Mouse (Mus musculus) stomach, postnatal 0 days (tissue): Measurements from ENCODE around the gene Oscp1. TPM values are rescaled to one million over a fixed set of nuclear protein-coding genes. Genes with fewer than 3 reads are reported as not detected.

Experiments
- ATAC-seq: fragments of 200-750 bp; cut with Nextera tagmentation; 2 replicates; pipeline ENCODE4 v1.8.0; 2017; ENCODE audit not compliant: low FRiP score, low TSS enrichment
- DNase-seq: peaks from one replicate; pipeline ENCODE4 v3.0.0-alpha.2; 2016; ENCODE audit warnings: low spot score
- H3K27ac ChIP-seq: fragments of 300-500 bp; sonication (generic); replicated peaks from 2 replicates; pipeline ENCODE4 v1.5.1; 2014; ENCODE audit warnings: mild to moderate bottlenecking, control low read depth
- H3K27me3 ChIP-seq: fragments of 300-500 bp; sonication (generic); 2 replicates; pipeline ENCODE4 v1.6.1; 2014; ENCODE audit warnings: low read length; ENCODE audit not compliant: control insufficient read depth, insufficient read depth
- H3K36me3 ChIP-seq: fragments of 300-500 bp; sonication (generic); 2 replicates; pipeline ENCODE4 v1.6.1; 2014; ENCODE audit warnings: low read length, mixed read lengths; ENCODE audit not compliant: control insufficient read depth, insufficient read depth
- H3K4me1 ChIP-seq: fragments of 300-500 bp; sonication (generic); replicated peaks from 2 replicates; pipeline ENCODE4 v1.6.1; 2014; ENCODE audit warnings: antibody characterized with exemption; ENCODE audit not compliant: control insufficient read depth, insufficient read depth
- H3K4me2 ChIP-seq: fragments of 300-500 bp; sonication (generic); replicated peaks from 2 replicates; pipeline ENCODE4 v1.6.1; 2014; ENCODE audit warnings: low read depth, mild to moderate bottlenecking, control low read depth, moderate library complexity
- H3K4me3 ChIP-seq: fragments of 300-500 bp; sonication (generic); 2 replicates; pipeline ENCODE4 v1.5.1; 2014; ENCODE audit warnings: low read depth, low read length, control low read depth
- H3K9ac ChIP-seq: fragments of 300-500 bp; sonication (generic); 2 replicates; pipeline ENCODE4 v1.6.1; 2014; ENCODE audit warnings: mild to moderate bottlenecking, low read length, control low read depth, mixed read lengths
- H3K9me3 ChIP-seq: fragments of 300-500 bp; sonication (generic); 2 replicates; pipeline ENCODE4 v1.6.1; 2016; ENCODE audit warnings: low read length; ENCODE audit not compliant: control insufficient read depth
- CTCF ChIP-seq: IDR thresholded peaks from 2 replicates; pipeline ENCODE4 v1.5.1; 2016; ENCODE audit warnings: antibody characterized with exemption, low read depth, mild to moderate bottlenecking, moderate library complexity
- EP300 ChIP-seq: optimal IDR thresholded peaks from 2 replicates; pipeline ENCODE3; 2016; ENCODE audit warnings: antibody characterized with exemption
- WGBS: fragments of 180-500 bp; shearing (Covaris S2); extraction: QIAGEN DNeasy Blood & Tissue Kit; methylation state at CpG from one replicate; pipeline ENCODE4 v1.1.7; 2014; 5-methylcytosine and 5-hydroxymethylcytosine counted together
- polyA plus RNA-seq: library from polyadenylated mRNA; unstranded; fragments of >200 nt; fragmentation: Nextera tagmentation; extraction: Ambion mirVana; gene quantifications from 2 replicates; pipeline ENCODE4 v1.2.1, GENCODE M21; 2015

Oscp1 gene
- polyA plus RNA-seq, 1 experiment from 2014 or later = 3.6 TPM

- Histone ChIP-seq H3K9me3 (no peaks in the 10 kb centered on the region), H3K4me1 (0 out of 2 replicates have a peak, but pooled peaks cover 3% of the 10 kb centered on the region), H3K27me3 (no peaks in the 10 kb centered on the region), H3K4me3 (peak within 1 kb of the TSS; percentile 62), H3K27ac (peak within 1 kb of the TSS; percentile 80), H3K9ac (peak within 1 kb of the TSS; percentile 75), H3K36me3 (no peaks in the 10 kb centered on the region), H3K4me2 (peak within 1 kb of the TSS; percentile 63)
- no peak for TF ChIP-seq CTCF
- no peak for TF ChIP-seq EP300
- 2% methylated on average over 35 of the region's 37 CpGs for WGBS
- ATAC-seq (peak; percentile 98), DNase-seq (peak; percentile 95)
These were observed 38.2 kb downstream of the Oscp1 start, which contains the start of gene Lsm10 for GRCm38 (mm10) chr4:126096464-126097111. TSS of gene Lsm10 (plus strand) at chr4:126096623.

GRCm38 (mm10) chr4:126097711-126098253, 39.4 kb downstream of the Oscp1 start:
- H3K9me3 ChIP-seq = no peaks in the 10 kb centered on the region
- H3K27ac ChIP-seq = no peak overlapping the region
- H3K4me1 ChIP-seq = peaks cover 8% of the 10 kb centered on the region; the same call in 1 of the 2 replicates
- no peak for DNase-seq
- 91% methylated on average over 20 of the region's 20 CpGs for WGBS
- no peaks in the 10 kb centered on the region for H3K27me3 ChIP-seq
- no peak overlapping the region for H3K4me2 ChIP-seq
- TF ChIP-seq CTCF = no peak
- no peak overlapping the region for H3K4me3 ChIP-seq
- no peak for ATAC-seq
- no peaks in the 10 kb centered on the region for H3K36me3 ChIP-seq
- H3K9ac ChIP-seq = no peak overlapping the region

DNA sequence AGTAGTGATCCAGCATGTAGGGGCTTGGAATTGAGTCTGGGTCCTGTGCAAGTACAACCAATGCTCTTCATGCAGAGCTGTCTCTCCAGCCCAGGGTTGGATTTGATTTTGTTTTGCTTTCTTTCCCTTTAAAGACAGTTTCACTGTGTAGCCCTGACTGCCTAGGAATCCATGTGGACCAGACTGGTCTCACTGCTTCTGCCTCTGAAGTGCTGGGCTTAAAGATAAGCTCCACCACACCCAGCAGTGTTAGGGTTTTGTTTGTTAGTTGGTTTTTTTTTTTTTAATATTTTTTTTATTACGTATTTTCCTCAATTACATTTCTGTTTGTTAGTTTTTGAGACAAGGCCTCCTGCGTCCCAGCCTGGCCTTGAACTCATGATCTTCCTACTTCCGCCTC, 41.0 kb downstream of the Oscp1 start:
- no peaks in the 10 kb centered on the region for H3K36me3 ChIP-seq
- DNase-seq = no peak
- H3K9me3 ChIP-seq = no peaks in the 10 kb centered on the region
- H3K27ac ChIP-seq = peak overlapping the region; percentile 78
- H3K9ac ChIP-seq = 0 out of 2 replicates have a peak overlapping the region, but pooled peaks have one; percentile 13
- 77% methylated on average over 3 of the region's 3 CpGs for WGBS
- peaks cover 9% of the 10 kb centered on the region; the same call in 1 of the 2 replicates for H3K4me1 ChIP-seq
- no peak for ATAC-seq
- no peaks in the 10 kb centered on the region for H3K27me3 ChIP-seq
- no peak overlapping the region for H3K4me3 ChIP-seq
- no peak for TF ChIP-seq EP300
- no peak for TF ChIP-seq CTCF
- H3K4me2 ChIP-seq = 0 out of 2 replicates have a peak overlapping the region, but pooled peaks have one; percentile 17

DNA sequence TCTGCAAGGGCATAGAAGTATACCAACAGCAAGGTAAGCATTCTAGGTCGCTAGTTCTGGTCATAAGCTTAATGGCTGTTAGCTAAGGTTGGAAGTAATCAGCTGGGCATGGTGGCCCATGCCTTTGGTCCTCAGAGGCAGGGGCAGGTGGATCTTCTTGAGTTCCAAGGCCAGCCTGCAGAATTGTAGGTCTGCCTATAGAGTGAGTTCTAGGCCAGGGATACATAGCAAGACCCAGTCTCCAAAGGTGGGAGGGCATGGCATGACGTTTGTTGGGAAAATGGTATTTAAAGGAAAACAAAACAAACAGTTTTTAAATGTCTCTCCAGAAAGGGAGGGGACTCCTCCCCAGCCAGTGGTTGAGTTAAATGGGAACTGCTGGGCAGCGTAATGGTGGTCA, 42.4 kb downstream of the Oscp1 start:
- Histone ChIP-seq H3K27ac (no peak overlapping the region), H3K4me3 (no peak overlapping the region), H3K9ac (no peak overlapping the region), H3K4me2 (no peak overlapping the region), H3K9me3 (no peaks in the 10 kb centered on the region), H3K4me1 (peaks cover 11% of the 10 kb centered on the region), H3K27me3 (no peaks in the 10 kb centered on the region), H3K36me3 (no peaks in the 10 kb centered on the region)
- DNase-seq (no peak), ATAC-seq (no peak)
- 87% methylated on average over 3 of the region's 3 CpGs for WGBS
- TF ChIP-seq CTCF (no peak), EP300 (no peak)

DNA sequence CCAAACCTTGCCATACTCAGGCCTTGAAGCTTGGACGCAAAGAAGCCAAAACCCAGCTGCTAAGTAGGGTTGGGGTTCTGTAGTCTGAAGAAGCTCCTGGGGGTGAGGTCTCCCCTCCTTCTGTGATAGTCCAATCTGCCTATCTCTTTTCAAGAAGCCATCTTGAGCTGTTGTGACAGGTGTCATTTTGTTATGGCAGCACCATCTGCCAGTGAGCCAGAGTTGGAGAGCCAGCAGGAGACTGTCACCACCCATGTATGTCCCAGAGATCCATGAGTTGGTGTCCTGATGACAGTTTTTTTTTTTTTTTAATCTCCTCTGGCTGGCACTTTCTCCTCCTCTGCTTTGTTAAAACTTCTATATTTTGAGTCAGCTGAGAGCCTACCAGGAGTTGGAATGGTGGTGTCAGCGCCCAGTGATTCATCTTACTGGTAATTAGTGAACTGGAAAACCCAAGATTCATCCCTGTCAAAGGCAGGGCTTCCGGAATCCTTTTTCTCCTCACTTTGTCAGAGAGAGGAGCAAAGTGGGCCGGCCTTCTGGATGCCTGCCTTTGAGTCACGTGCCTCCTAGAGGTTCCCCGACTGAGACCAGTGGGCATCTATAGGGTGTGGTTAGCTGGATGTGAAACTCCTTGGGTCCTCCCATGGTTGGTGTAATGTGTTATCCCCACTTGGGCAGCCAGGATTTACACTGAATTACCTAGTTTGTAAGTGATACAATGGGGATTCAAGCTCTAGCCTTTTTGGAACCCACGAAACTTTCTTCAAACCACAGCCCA, 43.9 kb downstream of the Oscp1 start:
- Histone ChIP-seq H3K27ac (peak overlapping the region; percentile 95), H3K9ac (no peak overlapping the region), H3K4me1 (peaks cover 10% of the 10 kb centered on the region), H3K36me3 (no peaks in the 10 kb centered on the region), H3K9me3 (no peaks in the 10 kb centered on the region), H3K4me2 (peak overlapping the region; percentile 90), H3K27me3 (no peaks in the 10 kb centered on the region), H3K4me3 (no peak overlapping the region)
- peak; percentile 37 for DNase-seq
- ATAC-seq = no peak
- WGBS = 38% methylated on average over 7 of the region's 7 CpGs
- TF ChIP-seq EP300 = no peak
- TF ChIP-seq CTCF = 0 out of 2 replicates have a peak, but pooled peaks have one; percentile 1
